Mouse (Mus musculus) embryonic fibroblast, embryonic 13.5 days (primary cell): Measurements from ENCODE around the gene Dusp2.

Experiments used
- CTCF ChIP-seq: IDR thresholded peaks from 2 replicates; pipeline ENCODE4 v1.5.1; 2011; ENCODE audit warnings: mild to moderate bottlenecking, control low read depth, low read length, moderate library complexity, borderline replicate concordance; ENCODE audit not compliant: insufficient read depth
- POLR2A ChIP-seq: IDR thresholded peaks from 2 replicates; pipeline ENCODE4 v1.6.1; 2011; ENCODE audit warnings: low read depth, mild to moderate bottlenecking, control low read depth, low read length, moderate library complexity

- TF ChIP-seq CTCF (no peak), POLR2A (no peak)
These were observed 24.8 kb upstream of the Dusp2 start for GRCm38 (mm10) chr2:127311193-127311592.
